Mouse (Mus musculus): ENCODE results near the gene Zfp57.
"Not testable (repeated sequence)": the region's sequence is repeated elsewhere in the genome, so short reads cannot be mapped to it uniquely, and the experiment has no call there.

The Zfp57 gene

DNA sequence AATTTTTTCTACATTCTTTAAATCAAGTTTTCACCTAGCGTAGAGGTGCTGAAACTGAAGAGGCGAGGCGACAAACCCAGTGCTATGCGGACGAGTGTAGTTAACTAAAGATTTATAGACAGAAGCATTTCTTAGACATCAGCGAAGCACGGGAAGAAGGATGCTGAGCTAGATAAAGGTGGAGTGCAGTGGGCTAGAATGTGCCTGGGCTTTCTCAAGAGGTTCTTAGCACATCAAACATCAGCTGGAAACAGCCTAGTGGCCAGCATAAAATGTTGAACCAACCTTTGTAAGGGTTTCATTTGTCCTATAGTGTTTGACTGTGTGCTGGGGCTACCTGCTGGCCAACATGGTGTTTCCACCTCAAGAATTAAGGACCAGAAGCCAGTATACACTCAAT is at the start of gene Zfp57:
Gene Zfp57, plus strand, starts transcription at position 301 of the 400 bp plus-strand sequence.
- no peak for DNase-seq

DNA sequence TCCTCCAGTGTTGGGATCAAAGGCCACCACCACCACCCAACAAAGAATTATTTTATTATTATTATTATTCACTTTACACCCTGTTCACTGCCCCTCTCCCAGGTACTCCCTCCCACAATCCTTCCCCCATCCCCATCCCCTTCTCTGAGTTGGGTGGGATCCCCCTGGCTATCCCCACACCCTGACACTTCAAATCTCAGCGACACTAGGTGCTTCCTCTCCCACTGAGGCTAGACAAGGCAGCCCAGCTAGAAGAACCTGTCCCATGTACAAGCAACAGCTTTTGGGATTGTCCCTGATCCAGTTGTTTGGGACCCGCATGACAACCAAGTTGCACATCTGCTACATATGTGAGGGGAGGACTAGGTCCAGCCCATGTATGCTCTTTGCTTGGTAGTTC is 48.3 kb upstream of the Zfp57 start:
- DNase-seq: no peak

DNA sequence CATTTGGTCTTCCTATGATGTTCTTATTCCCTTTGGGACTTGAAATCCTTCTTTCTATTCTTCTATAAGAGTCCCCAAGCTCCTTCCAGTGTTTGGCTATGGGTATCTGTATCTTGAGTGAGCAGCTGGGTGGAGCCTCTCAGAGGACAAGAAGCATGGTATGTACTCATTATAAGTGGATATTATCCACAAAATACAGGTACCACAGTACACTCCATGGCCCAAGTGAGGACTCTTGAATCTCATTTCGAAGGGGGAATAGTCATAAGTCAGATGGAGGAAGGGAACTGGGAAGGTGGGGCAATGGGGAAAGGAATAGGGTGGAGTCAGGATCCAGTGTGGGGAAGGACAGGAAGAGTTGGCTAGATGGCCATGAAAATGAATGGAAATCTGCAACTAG is 47.9 kb upstream of the Zfp57 start:
- no peak for DNase-seq

DNA sequence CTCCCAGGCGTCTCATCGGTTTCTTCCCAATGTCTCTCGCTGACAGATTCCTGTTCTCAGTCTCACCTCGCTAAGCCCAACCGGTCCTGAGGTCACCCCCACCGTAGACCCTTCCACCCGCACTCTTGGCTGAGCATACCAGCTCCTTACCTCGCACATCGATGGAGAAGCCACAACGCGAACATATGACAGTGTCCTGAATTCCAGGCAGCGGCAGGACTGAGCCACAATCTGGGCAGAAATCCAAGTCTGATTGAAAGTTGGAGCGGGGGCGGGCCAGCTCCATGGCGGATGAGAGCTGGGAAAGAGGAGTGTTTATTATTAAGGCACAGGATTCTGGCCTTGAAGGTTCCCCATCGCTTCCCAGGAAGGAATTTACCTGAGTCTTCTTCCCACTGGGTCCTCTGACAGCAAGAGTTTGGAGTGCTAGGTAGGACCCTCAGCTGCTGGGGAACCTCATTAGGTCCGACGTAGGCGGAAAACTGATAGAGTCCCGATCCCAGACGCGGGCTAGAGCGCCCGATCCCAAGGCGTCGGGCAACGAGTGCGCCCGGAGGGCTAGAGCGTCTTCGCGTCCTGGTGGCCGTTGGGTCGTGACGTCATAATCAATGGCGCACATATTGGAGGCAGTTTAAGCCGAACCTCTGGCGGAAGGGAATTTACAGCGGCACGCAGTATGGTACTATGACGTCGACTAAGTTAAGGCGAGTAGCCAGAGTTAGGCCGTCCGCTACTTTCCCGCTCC is 42.8 kb upstream of the Zfp57 start, which contains the start of the genes Znrd1 and Znrd1as:
Gene Znrd1, minus strand, starts transcription at position 561 of the 745 bp plus-strand sequence.
Gene Znrd1as, plus strand, starts transcription at position 594 of the 745 bp plus-strand sequence.
- peak; percentile 94 for DNase-seq

DNA sequence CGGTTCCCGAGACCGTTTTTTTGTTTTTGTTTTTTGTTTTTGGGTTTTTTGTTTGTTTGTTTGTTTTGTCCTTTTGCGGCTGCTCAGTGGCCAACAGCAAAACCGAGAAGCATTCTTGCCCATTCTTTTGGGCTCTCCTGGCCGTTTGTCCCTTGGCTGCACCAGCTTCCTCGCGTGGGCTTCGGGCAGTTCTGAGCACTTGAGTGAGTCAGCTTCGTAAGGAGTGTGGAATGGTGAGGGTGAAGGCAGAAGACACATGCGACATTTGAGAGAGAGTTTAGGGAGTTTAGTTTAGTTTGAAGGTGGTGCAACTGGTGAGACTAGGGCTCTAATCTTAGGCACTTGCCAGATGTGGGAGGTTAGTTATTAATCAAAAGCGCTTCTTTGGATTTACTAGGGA is 42.1 kb upstream of the Zfp57 start:
- no peak for DNase-seq

DNA sequence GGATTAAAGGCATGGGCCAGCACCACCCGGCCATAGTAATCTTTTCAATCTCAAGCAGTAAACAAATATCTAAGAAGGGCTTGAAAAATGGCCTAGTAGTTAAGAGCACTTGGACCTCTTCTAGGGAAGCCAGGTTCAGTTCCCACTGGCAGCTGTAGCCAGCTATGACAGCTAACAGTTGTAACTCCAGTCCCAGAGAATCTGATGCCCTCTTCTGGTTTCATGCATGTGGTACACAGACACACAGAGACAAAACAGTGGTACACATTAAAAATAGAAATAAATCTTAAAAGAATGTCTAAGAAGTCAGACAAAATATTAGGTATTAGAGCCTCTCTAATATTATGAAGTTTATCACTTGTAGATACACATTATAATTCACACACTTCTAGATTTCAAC is 39.8 kb upstream of the Zfp57 start:
- DNase-seq: no peak

DNA sequence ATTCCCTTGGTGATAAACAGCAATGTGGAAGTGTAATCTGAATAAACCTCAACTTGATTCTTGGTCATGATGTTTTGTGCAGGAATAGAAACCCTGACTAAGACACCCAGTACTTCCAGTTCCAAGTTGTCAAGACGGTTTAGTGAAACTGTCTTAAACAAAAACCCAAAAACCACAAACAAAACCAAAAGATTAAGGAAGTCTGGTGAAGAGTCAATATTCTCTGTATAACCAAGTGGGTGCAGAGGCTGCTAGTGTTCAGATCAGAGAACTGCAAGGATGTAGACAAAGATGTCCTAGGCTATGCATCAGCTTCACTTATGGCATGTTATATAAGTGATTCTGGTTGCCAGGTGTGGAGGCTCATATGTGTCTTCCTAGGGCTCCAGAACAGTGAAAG is 34.1 kb upstream of the Zfp57 start:
- DNase-seq: no peak

DNA sequence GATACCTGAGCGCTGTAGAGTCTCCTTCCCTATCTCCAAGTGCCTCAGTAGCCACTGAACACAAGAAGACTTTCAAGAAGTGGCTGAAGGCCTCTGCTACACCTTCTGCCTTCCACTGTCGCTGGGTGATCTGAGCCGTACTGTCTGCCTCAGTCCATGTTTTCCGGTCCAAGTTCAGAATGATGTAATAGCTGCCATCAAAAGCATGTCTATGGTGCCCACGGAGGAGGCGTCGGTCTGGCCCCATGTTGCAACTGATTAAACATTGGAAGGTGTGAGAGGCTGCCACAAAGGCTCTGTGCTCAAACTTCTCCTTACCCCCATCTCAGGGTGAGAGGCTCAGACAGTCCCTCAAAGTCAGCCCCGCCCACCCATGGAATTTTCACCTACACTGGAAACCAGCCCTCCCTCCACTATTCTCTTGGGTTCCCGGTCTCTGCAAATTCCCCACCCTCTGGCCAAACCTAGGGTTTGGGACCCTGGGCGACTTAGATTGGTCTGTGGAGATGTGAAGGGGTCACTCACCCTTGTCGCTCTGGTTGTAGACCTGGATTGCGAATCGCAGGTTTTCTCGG is 30.6 kb upstream of the Zfp57 start:
- no peak for DNase-seq

DNA sequence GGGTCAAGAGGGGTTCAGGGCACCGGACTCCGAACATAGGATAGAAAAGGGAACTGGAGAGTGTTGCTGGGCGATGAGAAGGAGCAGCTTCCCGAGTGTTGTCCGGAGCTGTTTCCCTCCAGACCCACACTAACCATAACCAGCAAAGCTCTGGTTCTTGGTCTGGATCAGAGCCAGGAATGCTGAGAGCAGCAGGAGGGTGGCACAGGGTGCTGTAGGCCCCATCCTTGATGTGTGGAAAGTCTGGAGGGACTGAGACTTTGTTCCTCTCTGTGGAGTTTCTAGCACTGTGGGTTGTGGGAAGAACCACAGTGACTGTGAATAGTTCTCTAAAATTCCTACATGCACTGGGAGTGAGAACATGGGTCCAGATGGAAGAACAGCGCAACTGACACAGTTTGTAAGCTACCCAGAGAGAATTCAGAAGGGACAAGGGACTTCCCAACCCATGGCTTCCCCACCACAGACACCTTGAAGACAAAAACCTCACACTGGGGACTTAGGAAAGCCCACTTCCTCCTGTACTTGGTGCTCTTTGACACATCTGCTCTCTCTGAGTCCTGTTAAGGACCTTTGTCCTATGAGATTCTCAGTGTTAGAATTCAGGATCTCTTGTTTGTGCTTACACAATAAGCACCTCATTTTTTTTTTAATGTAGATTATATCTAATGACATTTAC is 29.7 kb upstream of the Zfp57 start:
- DNase-seq: no peak

DNA sequence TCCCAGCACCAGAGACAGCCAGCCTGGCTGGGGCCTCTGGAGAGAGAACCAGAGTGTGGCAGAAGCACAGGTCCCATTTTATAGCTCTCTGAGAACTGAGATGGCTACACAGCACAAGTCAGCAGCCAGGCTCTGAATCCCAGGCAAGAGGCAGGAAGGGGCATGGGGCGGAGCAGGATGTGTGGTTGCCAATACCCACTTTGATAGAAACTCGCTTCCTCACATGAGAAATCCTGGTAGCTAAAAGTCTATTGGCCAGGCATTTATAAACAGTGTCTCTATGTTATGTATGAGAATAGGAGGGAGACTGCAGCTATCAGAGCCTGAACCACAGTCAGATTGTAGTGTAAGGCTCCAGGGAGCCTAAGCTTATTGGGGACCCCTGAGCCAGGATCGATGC is 28.2 kb upstream of the Zfp57 start:
- no peak for DNase-seq

DNA sequence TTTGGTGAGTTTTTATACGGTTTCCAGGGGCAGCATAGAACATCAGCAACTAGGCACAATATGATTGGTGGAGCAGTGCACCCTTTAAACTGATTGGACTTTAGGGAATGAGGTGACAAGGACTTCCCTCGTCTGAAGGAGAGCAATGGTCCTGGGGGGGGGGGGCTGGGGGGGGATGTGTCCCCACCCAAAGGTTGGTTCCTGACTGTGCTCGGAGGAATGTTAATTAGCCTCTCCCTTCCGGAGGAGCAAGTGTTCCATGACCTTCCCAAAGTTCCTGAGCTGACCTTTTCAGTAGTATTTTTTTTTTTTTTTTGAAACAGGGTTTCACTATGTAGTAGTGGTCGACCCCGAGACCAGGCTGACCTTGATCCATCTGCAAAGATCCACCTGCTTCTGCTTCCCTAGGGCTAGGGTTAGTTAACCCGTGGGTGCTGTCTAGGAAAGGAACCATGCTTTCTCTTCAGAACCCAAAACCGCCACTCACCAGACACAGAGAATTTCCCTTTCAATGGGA is 27.6 kb upstream of the Zfp57 start:
- DNase-seq: no peak

DNA sequence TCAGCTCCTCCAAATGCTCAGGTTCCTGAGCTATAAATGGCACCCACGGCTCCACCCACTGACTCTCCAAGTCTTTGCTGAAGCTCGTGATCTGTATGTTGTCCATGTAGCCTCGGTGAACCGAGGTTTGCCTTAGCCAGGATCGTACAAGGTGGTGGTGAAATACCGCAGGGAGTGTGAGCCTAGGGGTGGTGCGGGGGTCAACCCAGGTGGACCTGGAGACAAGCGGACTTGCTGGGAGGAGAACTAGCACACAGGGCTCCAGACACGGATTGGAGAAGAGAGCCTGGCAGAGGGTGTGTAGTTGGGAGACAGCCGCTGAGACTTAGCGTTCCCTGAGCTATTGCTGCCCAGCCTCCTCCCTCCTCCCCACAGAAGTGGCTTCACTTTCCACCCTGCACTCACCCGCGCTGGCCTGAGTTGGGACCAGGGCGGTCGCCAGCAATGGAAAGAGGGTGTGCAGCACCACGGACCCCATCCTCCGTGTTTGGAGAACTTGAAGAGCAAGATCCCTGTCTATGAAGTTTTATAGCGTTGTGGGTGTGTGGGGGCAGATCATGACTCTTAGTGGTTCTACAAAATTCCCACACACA is 19.6 kb upstream of the Zfp57 start, which contains the start of gene 2410137M14Rik:
Gene 2410137M14Rik, minus strand, starts transcription at position 17 of the 593 bp plus-strand sequence.
- peak; percentile 44 for DNase-seq

DNA sequence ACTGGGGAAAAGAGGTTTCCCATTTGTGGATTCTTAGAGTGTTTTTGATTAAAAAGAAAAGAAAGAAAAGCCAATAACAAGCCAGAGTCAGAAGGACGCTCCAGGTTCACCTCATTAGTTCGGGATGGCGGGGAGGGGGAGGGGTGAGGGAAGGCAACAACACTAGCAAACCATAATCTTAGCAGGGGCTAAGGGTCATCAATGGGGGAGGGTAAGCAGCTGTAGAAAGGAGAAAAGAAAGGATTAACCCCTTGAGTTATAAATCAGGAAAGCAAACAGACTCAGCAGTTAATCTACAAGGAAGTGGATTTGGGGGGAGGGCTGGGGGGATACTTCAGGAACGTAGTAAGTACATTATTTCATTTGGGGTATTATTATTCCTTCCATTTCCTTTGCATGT is 19.1 kb upstream of the Zfp57 start:
- DNase-seq: no peak

DNA sequence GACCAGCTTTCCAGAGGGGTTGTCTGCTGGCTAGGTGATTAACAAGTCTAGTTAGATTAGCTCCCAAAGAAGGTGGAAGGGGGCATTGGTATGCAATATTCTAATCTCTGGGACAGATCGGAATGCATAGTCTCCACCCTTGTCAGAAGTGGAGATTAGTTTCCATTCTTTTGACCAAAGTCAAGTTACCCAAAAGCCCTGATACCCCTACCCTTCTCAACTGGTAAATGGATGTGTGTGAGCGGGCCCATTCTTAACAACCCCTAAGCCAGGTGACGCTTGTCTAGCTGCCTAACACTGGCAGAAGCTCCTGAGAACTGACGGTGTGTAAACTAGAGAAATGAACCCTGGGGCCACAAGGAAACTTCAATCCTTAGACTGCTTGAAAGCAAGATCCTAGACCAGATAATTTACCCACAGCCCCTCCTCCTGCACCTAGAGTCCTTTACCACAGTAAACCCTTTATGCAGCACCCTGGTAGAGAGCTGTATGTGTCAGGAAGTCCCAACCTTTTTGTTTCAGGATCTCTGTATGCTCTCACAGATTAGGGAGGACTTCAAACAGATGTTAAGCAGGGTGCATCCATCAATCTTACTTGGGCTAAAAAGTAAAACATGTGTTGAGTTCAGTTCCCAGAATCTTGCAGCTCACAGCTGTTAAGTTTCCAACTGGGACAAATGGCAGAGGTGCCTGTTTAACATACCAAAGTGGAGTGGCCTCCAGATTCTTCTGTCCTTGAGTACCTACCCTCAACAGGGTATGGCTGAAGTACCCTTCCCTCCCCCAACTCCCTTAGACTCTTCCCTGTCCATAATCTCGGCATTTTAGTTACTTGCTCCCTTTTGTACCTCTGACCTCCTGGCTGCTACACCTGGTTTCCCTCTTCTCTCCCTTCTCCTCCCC is 18.5 kb upstream of the Zfp57 start:
- DNase-seq: no peak

DNA sequence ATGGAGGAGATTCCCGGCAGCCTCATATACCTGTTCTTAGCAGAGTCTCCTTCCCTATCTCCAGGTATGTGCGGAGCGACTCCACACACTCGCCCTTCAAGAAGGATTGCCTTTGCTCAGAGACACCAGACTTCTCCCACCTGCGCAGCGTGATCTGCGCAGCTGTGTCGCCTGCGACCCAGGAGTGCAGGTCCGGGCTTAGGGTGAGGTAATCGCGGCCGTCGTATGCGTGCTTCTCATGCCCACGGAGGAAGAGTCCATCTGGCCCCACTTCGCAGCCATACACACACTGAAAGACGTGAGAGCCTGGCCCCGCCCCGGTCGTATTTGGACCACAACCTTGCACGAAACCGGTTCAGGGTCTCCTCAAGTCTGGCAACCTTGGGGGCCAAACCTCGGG is 12.5 kb upstream of the Zfp57 start:
- no peak for DNase-seq

DNA sequence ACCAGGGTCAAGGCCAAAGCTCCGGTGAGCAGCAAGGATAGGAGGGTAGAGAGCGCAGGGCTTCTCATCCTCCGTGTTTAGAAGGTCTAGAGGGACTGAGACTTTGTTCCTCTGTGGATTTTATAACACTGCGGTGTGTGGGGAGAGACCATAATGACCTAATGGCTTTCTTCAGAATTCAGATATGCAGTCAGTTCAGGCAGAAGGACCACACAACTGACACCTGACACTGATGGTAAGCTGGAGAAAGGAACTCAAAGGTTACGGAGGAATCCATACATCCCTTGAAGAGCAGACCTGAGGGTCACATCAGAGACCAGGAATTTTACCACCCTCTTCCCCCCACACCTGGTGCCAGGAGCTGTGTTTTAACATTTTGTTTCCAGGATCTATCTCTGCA is 11.5 kb upstream of the Zfp57 start, which contains the start of gene H2-M5:
Gene H2-M5, minus strand, starts transcription at position 101 of the 400 bp plus-strand sequence.
- DNase-seq: no peak

DNA sequence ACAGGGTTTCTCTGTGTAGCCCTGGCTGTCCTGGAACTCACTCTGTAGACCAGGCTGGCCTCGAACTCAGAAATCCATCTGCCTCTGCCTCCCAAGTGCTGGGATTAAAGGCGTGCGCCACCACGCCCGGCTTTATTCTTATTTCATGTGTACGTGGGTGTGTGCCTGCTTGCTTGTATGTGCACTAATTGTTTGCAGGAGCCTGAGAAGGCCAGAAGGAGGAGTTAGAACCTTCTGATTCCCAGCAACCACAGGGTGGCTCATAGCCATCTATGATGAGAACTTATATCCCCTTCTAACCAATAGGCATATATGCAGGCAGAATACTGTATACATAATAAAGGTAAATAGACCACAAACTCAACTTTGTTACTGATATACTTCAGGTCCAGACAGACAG is 10.3 kb upstream of the Zfp57 start:
- DNase-seq: not testable (repeated sequence)

DNA sequence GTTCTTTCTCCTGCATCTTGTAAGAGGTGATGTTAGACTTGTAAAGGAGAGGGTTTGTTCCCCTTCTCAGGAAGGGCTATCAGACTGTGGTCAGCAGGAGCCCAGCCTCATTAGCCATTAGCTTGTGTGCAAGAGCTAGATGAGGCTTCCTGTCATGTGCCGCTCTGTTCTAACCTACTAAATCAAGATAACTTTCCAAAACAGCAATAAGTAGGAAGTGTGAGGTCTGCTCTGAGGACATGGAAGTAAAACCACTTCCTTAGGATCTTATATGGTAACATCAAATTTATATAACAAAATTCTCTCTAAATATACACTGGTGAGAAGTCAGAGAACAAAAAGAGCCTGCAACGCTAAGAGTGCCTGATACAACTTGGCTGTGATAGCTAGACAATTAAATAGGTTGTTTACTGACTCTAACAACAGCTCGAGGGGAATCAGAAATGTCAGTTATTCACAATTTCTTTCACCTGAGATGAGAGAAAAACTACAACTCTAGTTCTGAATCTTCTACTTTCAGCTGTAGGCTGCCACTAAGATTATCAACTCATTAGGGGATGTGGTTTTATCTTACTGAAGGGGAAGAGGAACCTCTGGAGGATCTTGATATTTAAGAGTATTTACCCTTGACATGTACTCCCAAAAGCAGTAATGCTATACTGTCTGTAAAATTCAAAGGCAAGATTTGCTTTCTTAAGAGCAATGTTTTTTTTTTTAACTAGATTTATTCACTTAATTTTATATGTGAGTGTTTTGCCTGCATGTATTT is 8.4 kb upstream of the Zfp57 start:
- no peak for DNase-seq

DNA sequence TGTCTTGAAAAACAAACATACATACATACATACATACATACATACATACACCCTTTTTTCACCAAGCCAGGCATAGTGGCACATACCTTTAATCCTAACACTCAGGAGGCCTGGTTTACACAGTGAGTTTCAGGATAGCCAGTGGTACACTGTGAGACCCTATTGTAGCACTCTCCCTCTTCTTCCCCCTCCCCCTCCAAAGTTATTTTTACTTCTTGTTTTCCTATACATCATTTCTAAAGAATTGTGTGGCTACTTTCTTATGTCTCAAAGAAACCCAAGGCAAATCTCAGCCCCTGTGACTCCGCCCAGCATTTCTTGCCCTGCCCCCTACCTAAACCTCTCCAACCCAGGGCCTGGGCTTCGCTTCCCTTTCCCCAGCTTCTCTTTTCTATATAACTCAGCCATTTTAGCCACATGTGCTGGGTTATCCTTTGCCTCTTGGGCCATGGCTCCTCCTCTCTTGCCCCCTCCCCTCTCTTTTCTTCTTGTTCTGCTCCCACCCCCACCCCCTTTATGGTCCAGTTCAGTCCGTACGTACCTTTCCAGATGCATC is 7.1 kb upstream of the Zfp57 start:
- no peak for DNase-seq

DNA sequence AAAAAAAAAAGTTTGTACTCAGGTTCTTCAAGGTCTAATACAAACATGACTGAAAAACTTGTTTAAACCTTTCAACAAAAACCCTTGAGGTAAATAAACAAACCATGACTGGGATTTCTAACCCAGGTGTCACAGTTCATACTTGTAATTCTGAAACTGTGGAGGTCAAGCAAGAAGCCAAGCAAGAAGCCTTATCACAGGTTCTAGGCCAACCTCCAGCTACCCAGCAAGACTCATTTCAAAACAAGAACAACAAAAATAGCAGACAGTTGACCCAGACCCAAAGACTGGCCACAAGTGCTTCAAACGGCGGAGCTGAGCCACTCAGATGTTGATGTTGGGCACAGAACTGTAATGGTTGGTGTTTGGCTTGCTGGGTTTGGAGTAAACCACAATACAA is 6.4 kb upstream of the Zfp57 start:
- no peak for DNase-seq

DNA sequence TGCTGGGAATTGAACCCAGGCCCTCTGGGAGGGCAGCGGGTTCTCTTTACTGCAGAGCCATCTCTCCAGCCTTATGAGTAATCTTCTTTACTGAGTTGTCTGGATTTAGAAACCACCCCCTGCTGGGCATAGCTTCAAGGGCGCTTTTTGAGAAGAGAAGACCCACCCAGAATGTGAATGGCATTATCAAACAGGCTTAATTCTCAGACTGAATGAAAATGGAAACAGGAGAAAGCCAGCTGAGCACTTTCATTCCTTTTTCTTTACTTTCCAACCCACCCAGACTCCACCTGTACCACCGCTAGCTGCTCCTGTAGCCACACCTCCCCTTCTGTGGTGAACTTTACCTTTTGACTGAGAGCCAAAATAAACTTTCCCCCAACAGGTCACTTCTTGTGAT is 5.5 kb upstream of the Zfp57 start:
- DNase-seq: no peak

All from right cerebral cortex, postnatal 25 days (tissue).